Mouse (Mus musculus): ENCODE results near the gene Olfr686. TPM values are rescaled to one million over a fixed set of nuclear protein-coding genes. Genes with fewer than 3 reads are reported as not detected.

Olfr686 gene
- total and polyA plus RNA-seq, 3 experiments, result not detected

DNA sequence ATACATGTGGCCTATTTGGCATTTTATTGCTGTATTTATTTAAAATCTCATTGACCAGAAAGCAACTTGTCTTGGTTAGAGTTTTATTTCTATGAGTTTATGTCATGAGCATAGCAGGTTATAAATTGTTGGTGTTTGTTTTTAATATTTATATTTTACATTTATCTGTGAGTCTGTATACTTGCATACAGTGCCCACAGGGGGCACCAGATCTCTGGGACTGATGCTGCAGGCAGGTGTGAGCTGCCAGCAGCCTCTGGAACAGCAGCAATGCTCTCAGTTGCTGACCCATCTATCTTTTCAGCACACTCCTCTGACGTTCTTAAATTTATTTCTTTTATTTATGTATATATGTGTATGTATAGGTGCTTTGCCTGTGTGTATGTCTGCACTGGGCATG, 40.9 kb upstream of the Olfr686 start:
- no peaks in the 10 kb centered on the region for H3K36me3 ChIP-seq (ENCODE audit: control insufficient read depth in 1 of 2, insufficient read depth in 2 of 2, low read length in 2 of 2)
- H3K9ac ChIP-seq (ENCODE audit: control insufficient read depth, low read depth, low read length, poor library complexity, severe bottlenecking), result no peak overlapping the region

DNA sequence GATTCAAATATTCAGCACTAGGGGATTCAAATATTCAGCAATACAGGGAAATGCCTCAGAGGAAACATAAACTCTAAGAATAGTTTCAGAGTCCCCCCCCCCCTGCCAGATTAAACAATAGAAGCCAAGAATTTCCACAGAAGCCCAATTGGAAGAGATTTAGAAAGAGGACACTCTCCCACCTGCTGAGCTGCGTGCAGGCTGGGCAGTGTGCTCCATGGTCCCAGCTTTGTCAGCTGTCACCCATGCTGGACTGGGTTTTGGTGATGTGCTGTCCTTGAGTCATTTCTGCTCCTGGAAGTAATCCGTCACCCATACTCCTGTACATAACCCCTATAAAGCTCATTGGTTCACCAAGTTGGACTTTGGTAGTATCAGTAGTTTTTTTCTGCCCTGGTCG, 40.4 kb upstream of the Olfr686 start:
- DNase-seq (ENCODE audit: low read depth, low spot score), result no peak
- H3K27me3 ChIP-seq (ENCODE audit: control insufficient read depth in 1 of 2, insufficient read depth in 2 of 2, low read length in 2 of 2), result no peaks in the 10 kb centered on the region
- no peak for TF ChIP-seq MAFK (IDR thresholded peaks at IDR 0.05; ENCODE audit: borderline replicate concordance, low read depth, low read length)
- no peak for TF ChIP-seq HCFC1 (IDR thresholded peaks at IDR 0.05; ENCODE audit: low read depth, low read length)
- TF ChIP-seq SIN3A (IDR thresholded peaks at IDR 0.05; ENCODE audit: low read length), result no peak
- TF ChIP-seq GABPA (IDR thresholded peaks at IDR 0.05; ENCODE audit: low read depth, low read length), result no peak
- TF ChIP-seq KAT2A (conservative IDR thresholded peaks at IDR 0.05; ENCODE audit: low read depth, low read length), result no peak
- TF ChIP-seq USF1 (IDR thresholded peaks at IDR 0.05; ENCODE audit: low read depth, low read length), result no peak
- TF ChIP-seq NELFE (IDR thresholded peaks at IDR 0.05; ENCODE audit: low read depth, low read length), result no peak
- no peak for TF ChIP-seq ZNF384 (IDR thresholded peaks at IDR 0.05; ENCODE audit: low read depth, low read length)
- TF ChIP-seq ELF1 (IDR thresholded peaks at IDR 0.05; ENCODE audit: low read depth, low read length), result no peak
- no peak for TF ChIP-seq MXI1 (IDR thresholded peaks at IDR 0.05; ENCODE audit: low read depth, low read length)
- no peak for TF ChIP-seq BHLHE40 (IDR thresholded peaks at IDR 0.05; ENCODE audit: borderline replicate concordance, low read depth, low read length)

More for the DNA sequence above, 40.9 kb upstream of the Olfr686 start:
- H3K27ac ChIP-seq (ENCODE audit: control insufficient read depth, low read depth, low read length), result no peak overlapping the region
- H3K4me3 ChIP-seq (ENCODE audit: control insufficient read depth in 1 of 2, insufficient read depth in 1 of 2, low read depth in 2 of 2, low read length in 2 of 2), result no peak overlapping the region
- no peaks in the 10 kb centered on the region for H3K79me2 ChIP-seq (ENCODE audit: control insufficient read depth, insufficient read depth, low read length, poor library complexity)
- DNase-seq (ENCODE audit: low read depth, low spot score), result no peak
- no peak for TF ChIP-seq RCOR1 (IDR thresholded peaks at IDR 0.05; ENCODE audit: low read depth, low read length)
- no peaks in the 10 kb centered on the region for H3K4me1 ChIP-seq (ENCODE audit: control insufficient read depth in 1 of 2, insufficient read depth in 2 of 2, low read length in 2 of 2)
- H3K9me3 ChIP-seq (replicated peaks; ENCODE audit: insufficient read depth, low read length), result no peaks in the 10 kb centered on the region
- no peaks in the 10 kb centered on the region for H3K27me3 ChIP-seq (ENCODE audit: control insufficient read depth in 1 of 2, insufficient read depth in 2 of 2, low read length in 2 of 2)

DNA sequence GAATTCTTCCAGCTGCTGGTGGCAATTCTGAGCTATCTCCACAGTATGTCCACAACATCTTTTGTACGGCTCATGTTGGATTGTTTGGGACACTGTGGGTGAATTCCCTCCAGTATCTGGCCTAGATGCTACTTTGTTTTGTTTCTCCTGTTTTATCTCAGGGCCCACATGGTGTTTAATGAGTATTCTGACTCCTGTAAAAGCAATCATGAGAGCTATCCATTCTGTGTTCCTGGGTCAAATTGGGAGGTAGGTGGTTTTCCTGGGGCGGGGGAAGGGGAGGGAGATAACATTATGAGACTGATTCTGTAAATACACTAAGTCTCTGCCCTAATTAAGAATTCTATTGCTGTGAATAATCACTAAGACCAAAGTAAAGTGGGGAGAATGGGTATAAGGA, 22.1 kb upstream of the Olfr686 start:
- no peak overlapping the region for H3K4me3 ChIP-seq (ENCODE audit: control insufficient read depth in 1 of 2, insufficient read depth in 1 of 2, low read depth in 2 of 2, low read length in 2 of 2)
- no peaks in the 10 kb centered on the region for H3K36me3 ChIP-seq (ENCODE audit: control insufficient read depth in 1 of 2, insufficient read depth in 2 of 2, low read length in 2 of 2)
- H3K27ac ChIP-seq (ENCODE audit: control insufficient read depth, low read depth, low read length), result no peak overlapping the region
- no peaks in the 10 kb centered on the region for H3K27me3 ChIP-seq (ENCODE audit: control insufficient read depth in 1 of 2, insufficient read depth in 2 of 2, low read length in 2 of 2)
- DNase-seq (ENCODE audit: low read depth, low spot score), result no peak
- no peak overlapping the region for H3K9ac ChIP-seq (ENCODE audit: control insufficient read depth, low read depth, low read length, poor library complexity, severe bottlenecking)
- H3K79me2 ChIP-seq (ENCODE audit: control insufficient read depth, insufficient read depth, low read length, poor library complexity), result no peaks in the 10 kb centered on the region
- TF ChIP-seq GATA1 (IDR thresholded peaks at IDR 0.05; ENCODE audit: low read depth, low read length), result no peak
- H3K4me1 ChIP-seq (ENCODE audit: control insufficient read depth in 1 of 2, insufficient read depth in 2 of 2, low read length in 2 of 2), result no peaks in the 10 kb centered on the region
- no peaks in the 10 kb centered on the region for H3K9me3 ChIP-seq (replicated peaks; ENCODE audit: insufficient read depth, low read length)

More for the DNA sequence above, 40.4 kb upstream of the Olfr686 start:
- no peaks in the 10 kb centered on the region for H3K4me1 ChIP-seq (ENCODE audit: control insufficient read depth in 1 of 2, insufficient read depth in 2 of 2, low read length in 2 of 2)
- H3K9me3 ChIP-seq (replicated peaks; ENCODE audit: insufficient read depth, low read length), result no peaks in the 10 kb centered on the region
- H3K27ac ChIP-seq (ENCODE audit: control insufficient read depth, low read depth, low read length), result no peak overlapping the region
- H3K79me2 ChIP-seq (ENCODE audit: control insufficient read depth, insufficient read depth, low read length, poor library complexity), result no peaks in the 10 kb centered on the region
- H3K9ac ChIP-seq (ENCODE audit: control insufficient read depth, low read depth, low read length, poor library complexity, severe bottlenecking), result no peak overlapping the region
- H3K36me3 ChIP-seq (ENCODE audit: control insufficient read depth in 1 of 2, insufficient read depth in 2 of 2, low read length in 2 of 2), result no peaks in the 10 kb centered on the region
- H3K4me3 ChIP-seq (ENCODE audit: control insufficient read depth in 1 of 2, insufficient read depth in 1 of 2, low read depth in 2 of 2, low read length in 2 of 2), result no peak overlapping the region
